Mouse (Mus musculus) CH12.LX (cell line): ENCODE data around the gene 9130409I23Rik.

Source experiments
- CTCF ChIP-seq, 2 experiments: IDR thresholded peaks in 1 of 2; conservative IDR thresholded peaks in 1 of 2; 2 replicates each; pipeline ENCODE4 v1.5.1; 2011 to 2012; ENCODE audit warnings: low read depth in 2 of 2, low read length in 2 of 2, improper control_type of control experiment in 1 of 2, inconsistent platforms in 1 of 2, mild to moderate bottlenecking in 1 of 2, moderate library complexity in 1 of 2
- E2F4 ChIP-seq: IDR thresholded peaks from 2 replicates; pipeline ENCODE4 v1.6.1; 2011; ENCODE audit warnings: low read depth, low read length, improper control_type of control experiment; ENCODE audit not compliant: insufficient replicate concordance
- EP300 ChIP-seq: IDR thresholded peaks from 2 replicates; pipeline ENCODE4 v1.6.1; 2011; ENCODE audit warnings: low read length, improper control_type of control experiment
- JUND ChIP-seq: conservative IDR thresholded peaks from 2 replicates; pipeline ENCODE4 v1.6.1; 2011; ENCODE audit warnings: low read depth, low read length, improper control_type of control experiment
- MAFK ChIP-seq: IDR thresholded peaks from 2 replicates; pipeline ENCODE4 v1.6.1; 2011; ENCODE audit warnings: low read length, improper control_type of control experiment; ENCODE audit not compliant: insufficient replicate concordance
- MEF2A ChIP-seq: IDR thresholded peaks from 2 replicates; pipeline ENCODE4 v1.6.1; 2014; ENCODE audit warnings: low read depth, mild to moderate bottlenecking, inconsistent platforms, low read length, improper control_type of control experiment, borderline replicate concordance
- MYC ChIP-seq: IDR thresholded peaks from 2 replicates; pipeline ENCODE4 v1.6.1; 2011; ENCODE audit warnings: low read depth, mild to moderate bottlenecking, improper control_type of control experiment, low read length
- POLR2A ChIP-seq: IDR thresholded peaks from 2 replicates; pipeline ENCODE4 v1.6.1; 2011; ENCODE audit warnings: low read depth, mild to moderate bottlenecking, improper control_type of control experiment, low read length
- POLR2AphosphoS2 ChIP-seq: IDR thresholded peaks from 2 replicates; pipeline ENCODE4 v1.6.1; 2011; ENCODE audit warnings: low read depth, low read length, improper control_type of control experiment
- ZC3H11A ChIP-seq: IDR thresholded peaks from 2 replicates; pipeline ENCODE4 v1.6.1; 2012; ENCODE audit warnings: low read depth, mild to moderate bottlenecking, inconsistent platforms, low read length, improper control_type of control experiment

DNA sequence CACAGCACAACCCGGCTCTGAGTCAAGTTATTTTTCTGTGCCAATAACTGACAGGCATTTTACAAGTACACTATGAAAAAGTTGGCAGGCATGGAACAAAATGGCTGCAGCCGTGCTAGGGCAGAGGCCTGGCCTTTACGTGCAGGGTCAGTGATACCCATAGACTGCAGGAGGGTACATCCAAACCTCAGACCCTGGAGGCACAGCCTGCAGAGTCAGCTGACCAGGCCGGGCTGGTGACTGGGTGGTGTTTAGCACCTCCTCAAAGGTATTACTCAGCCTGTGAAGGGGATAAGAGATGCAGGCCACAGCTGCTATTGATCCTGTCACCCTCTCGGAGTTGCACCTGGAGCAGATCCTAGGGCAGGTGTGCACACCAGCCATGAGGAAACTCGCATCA, at the start of gene 9130409I23Rik:
- TF ChIP-seq CTCF (conservative IDR thresholded peaks at IDR 0.05 in 1 of 2, IDR thresholded peaks at IDR 0.05 in 1 of 2; ENCODE audit: low read depth in 2 of 2, low read length in 2 of 2) (no peak), MYC (no peak), EP300 (no peak), POLR2AphosphoS2 (no peak), MAFK (no peak), POLR2A (no peak), MEF2A (no peak), E2F4 (no peak), ZC3H11A (no peak), JUND (no peak)
